ENCODE assay signal across 18 mouse cellular contexts in the genomic region with DNA sequence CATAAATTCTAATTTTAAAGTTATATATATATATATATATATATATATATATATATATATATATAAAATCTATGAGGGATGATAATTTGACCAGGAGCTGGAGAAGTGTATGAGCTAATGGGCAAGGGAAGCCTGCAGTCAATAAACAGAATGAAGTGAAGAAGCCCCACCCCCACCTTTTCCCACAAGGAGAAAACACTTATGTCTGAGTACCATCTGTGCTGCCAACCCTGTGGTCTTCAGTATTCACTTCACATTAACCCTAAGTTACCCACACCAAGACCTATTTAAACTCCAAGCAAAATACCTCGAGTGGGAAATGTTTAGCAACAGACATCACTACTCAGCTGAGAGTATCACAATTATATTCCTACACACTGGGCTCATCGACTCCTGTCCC. TPM values are rescaled to one million over a fixed set of nuclear protein-coding genes. Genes with fewer than 3 reads are reported as not detected.
DNase-seq lines count a peak whose midpoint lies in the region; ATAC-seq lines count a peak whose summit lies in the region.
"Had no signal": no experiment of that assay in that cellular context is flagged by ENCODE, and none has a peak within 500 bp of the region (broad histone marks: within the 10 kb centered on the region; RNA-seq: fewer than 3 reads in every experiment).

No protein-coding gene starts in this region.

- H3K27me3 ChIP-seq in hindbrain, embryonic 10.5 days (ENCODE audit: insufficient read depth, poor library complexity, severe bottlenecking): no peaks in the 10 kb centered on the region
- no peaks in the 10 kb centered on the region for H3K27me3 ChIP-seq in hindbrain, embryonic 16.5 days (replicated peaks; ENCODE audit: control insufficient read depth, insufficient read depth, low read length)
- H3K27me3 ChIP-seq in forebrain, embryonic 14.5 days (replicated peaks; ENCODE audit: control insufficient read depth, insufficient read depth, low read length): no peaks in the 10 kb centered on the region
- H3K27me3 ChIP-seq in neural tube, embryonic 15.5 days (replicated peaks): no peaks in the 10 kb centered on the region
- H3K27me3 ChIP-seq: stomach, embryonic 15.5 days had no signal

- no peaks in the 10 kb centered on the region for H3K9me3 ChIP-seq in hindbrain, embryonic 10.5 days
- no peaks in the 10 kb centered on the region for H3K9me3 ChIP-seq in hindbrain, embryonic 16.5 days (ENCODE audit: control insufficient read depth, low read length)
- no peaks in the 10 kb centered on the region for H3K9me3 ChIP-seq in forebrain, embryonic 14.5 days (replicated peaks; ENCODE audit: control insufficient read depth, low read length)
- H3K9me3 ChIP-seq in neural tube, embryonic 15.5 days (replicated peaks): no peaks in the 10 kb centered on the region
- H3K9me3 ChIP-seq: embryonic facial prominence, embryonic 15.5 days; heart, embryonic 15.5 days; limb, embryonic 10.5 days; stomach, embryonic 15.5 days had no signal

- H3K4me3 ChIP-seq in hindbrain, embryonic 10.5 days: no peak overlapping the region
- H3K4me3 ChIP-seq in hindbrain, embryonic 16.5 days (ENCODE audit: low read length): no peak overlapping the region
- H3K4me3 ChIP-seq in forebrain, embryonic 14.5 days (ENCODE audit: low read depth, low read length): no peak overlapping the region
- no peak overlapping the region for H3K4me3 ChIP-seq in neural tube, embryonic 15.5 days (replicated peaks)
- H3K4me3 ChIP-seq: embryonic facial prominence, embryonic 15.5 days; heart, embryonic 15.5 days; stomach, embryonic 15.5 days had no signal

- ATAC-seq in hindbrain, embryonic 16.5 days: no peak
- peak; percentile 22; the same call in 1 of the 2 replicates for ATAC-seq in forebrain, embryonic 14.5 days
- no peak for ATAC-seq in neural tube, embryonic 15.5 days (ENCODE audit: low FRiP score)
- ATAC-seq in inflammation-experienced regulatory T-cells, adult 6 months: no peak

- no peak overlapping the region for H3K4me2 ChIP-seq in hindbrain, embryonic 16.5 days (ENCODE audit: low read length)
- H3K4me2 ChIP-seq in forebrain, embryonic 14.5 days (ENCODE audit: low read length): peak overlapping the region; percentile 40; the same call in 1 of the 2 replicates
- H3K4me2 ChIP-seq in neural tube, embryonic 15.5 days: no peak overlapping the region
- H3K4me2 ChIP-seq: stomach, embryonic 15.5 days had no signal

- H3K36me3 ChIP-seq in hindbrain, embryonic 10.5 days: no peaks in the 10 kb centered on the region
- no peaks in the 10 kb centered on the region for H3K36me3 ChIP-seq in hindbrain, embryonic 16.5 days (ENCODE audit: control insufficient read depth, insufficient read depth, low read length)
- no peaks in the 10 kb centered on the region for H3K36me3 ChIP-seq in forebrain, embryonic 14.5 days (ENCODE audit: control insufficient read depth, insufficient read depth, low read length)
- H3K36me3 ChIP-seq in neural tube, embryonic 15.5 days: no peaks in the 10 kb centered on the region
- H3K36me3 ChIP-seq: embryonic facial prominence, embryonic 15.5 days; heart, embryonic 15.5 days; limb, embryonic 10.5 days; stomach, embryonic 15.5 days had no signal

- no peak for DNase-seq in hindbrain, embryonic 10.5 days (ENCODE audit: low spot score)
- DNase-seq in forebrain, embryonic 14.5 days (ENCODE audit: low spot score): peak; percentile 86
- DNase-seq in mesoderm, embryonic 11.5 days (ENCODE audit: low read depth, low spot score): peak; percentile 21
- DNase-seq in urinary bladder, adult 18-20 months (ENCODE audit: low spot score in 2 of 2): no peak
- DNase-seq in frontal cortex, adult 2 months (ENCODE audit: extremely low spot score in 1 of 2, low spot score in 1 of 2): no peak
- DNase-seq: adrenal gland, adult 8-10 months; cerebellum, adult 9-11 months; lung, postnatal 4 days; thymus, postnatal 14 days had no signal

- H3K9ac ChIP-seq in hindbrain, embryonic 16.5 days (ENCODE audit: low read depth, low read length): no peak overlapping the region
- no peak overlapping the region for H3K9ac ChIP-seq in forebrain, embryonic 14.5 days (ENCODE audit: low read length)
- H3K9ac ChIP-seq in neural tube, embryonic 15.5 days (replicated peaks): no peak overlapping the region
- H3K9ac ChIP-seq: embryonic facial prominence, embryonic 15.5 days; heart, embryonic 15.5 days; liver, embryonic 14.5 days; stomach, embryonic 15.5 days had no signal

- H3K4me1 ChIP-seq in hindbrain, embryonic 10.5 days (replicated peaks): peaks cover 53% of the 10 kb centered on the region
- H3K4me1 ChIP-seq in hindbrain, embryonic 16.5 days (ENCODE audit: control insufficient read depth, insufficient read depth, low read depth, low read length): peaks cover 16% of the 10 kb centered on the region
- peaks cover 42% of the 10 kb centered on the region for H3K4me1 ChIP-seq in forebrain, embryonic 14.5 days (ENCODE audit: control insufficient read depth, insufficient read depth, low read length)
- peaks cover 34% of the 10 kb centered on the region for H3K4me1 ChIP-seq in neural tube, embryonic 15.5 days
- H3K4me1 ChIP-seq: stomach, embryonic 15.5 days had no signal

- 70% methylated on average over 2 of the region's 2 CpGs for WGBS in hindbrain, embryonic 10.5 days
- WGBS in hindbrain, embryonic 16.5 days: 29% methylated on average over 2 of the region's 2 CpGs
- 14% methylated on average over 2 of the region's 2 CpGs for WGBS in forebrain, embryonic 14.5 days
- WGBS in neural tube, embryonic 15.5 days: 25% methylated on average over 2 of the region's 2 CpGs

- H3K27ac ChIP-seq in hindbrain, embryonic 10.5 days: peak overlapping the region; percentile 81
- no peak overlapping the region; the same call in 1 of the 2 replicates for H3K27ac ChIP-seq in hindbrain, embryonic 16.5 days (ENCODE audit: low read depth, low read length)
- H3K27ac ChIP-seq in forebrain, embryonic 14.5 days (ENCODE audit: low read depth, low read length): peak overlapping the region; percentile 89; the same call in 1 of the 2 replicates
- H3K27ac ChIP-seq in neural tube, embryonic 15.5 days (replicated peaks): peak overlapping the region; percentile 81
- H3K27ac ChIP-seq: embryonic facial prominence, embryonic 15.5 days; heart, embryonic 15.5 days; kidney, postnatal 0 days; limb, embryonic 10.5 days; liver, embryonic 14.5 days; stomach, embryonic 15.5 days had no signal

RNA-seq across cellular contexts. Expression of gene Fsip1, which starts 53.8 kb away (rescaled TPM):
- 3.1 and 3.2 TPM in 2 replicates for polyA plus RNA-seq in hindbrain, embryonic 10.5 days (2016; fragmentation: Nextera tagmentation; extraction: Ambion mirVana)
- polyA plus RNA-seq in hindbrain, embryonic 16.5 days (2015; fragmentation: Nextera tagmentation; extraction: Ambion mirVana): 4.1 TPM in 2 replicates
- polyA plus RNA-seq in forebrain, embryonic 14.5 days (2014; fragmentation: Nextera tagmentation; extraction: Ambion mirVana): 4.2 and 4.3 TPM in 2 replicates
- polyA plus RNA-seq in neural tube, embryonic 15.5 days (2015; fragmentation: Nextera tagmentation; extraction: Ambion mirVana): 2.1 and 2.3 TPM in 2 replicates
- not detected for polyA plus RNA-seq in inflammation-experienced regulatory T-cells, adult 6 months (2017; shearing (Covaris generic))
- polyA plus RNA-seq in frontal cortex, adult 2 months (2012; rRNA removed): 0.50 and 0.80 TPM in 2 replicates

Comparison
In these comparisons a context has a peak if more than half of its experiments do, and no peak if none do; other contexts are left out.
1. DNase-seq: peak in forebrain, embryonic 14.5 days (single experiment) and mesoderm, embryonic 11.5 days (single experiment); none in hindbrain, embryonic 10.5 days (single experiment), urinary bladder, adult 18-20 months (0 of 2) and frontal cortex, adult 2 months (0 of 2).